Mouse (Mus musculus) midbrain, embryonic 14.5 days (tissue): ENCODE results near the gene Nrxn1. TPM values are rescaled to one million over a fixed set of nuclear protein-coding genes. Genes with fewer than 3 reads are reported as not detected.

Experiments
- ATAC-seq: fragments of 200-750 bp; cut with Nextera tagmentation; 2 replicates; pipeline ENCODE4 v1.8.0; 2017; ENCODE audit warnings: moderate number of reproducible peaks, moderate library complexity; ENCODE audit not compliant: low FRiP score, low TSS enrichment
- DNase-seq: peaks from one replicate; pipeline ENCODE4 v3.0.0-alpha.2; 2015
- H3K27ac ChIP-seq: fragments of 300-500 bp; sonication (generic); replicated peaks from 2 replicates; pipeline ENCODE4 v1.5.1; 2014; ENCODE audit warnings: mild to moderate bottlenecking, low read depth, low read length, moderate library complexity
- H3K27me3 ChIP-seq: fragments of 300-500 bp; sonication (generic); 2 replicates; pipeline ENCODE4 v1.6.1; 2014; ENCODE audit warnings: low read length, control low read depth, mixed read lengths; ENCODE audit not compliant: control insufficient read depth, insufficient read depth
- H3K36me3 ChIP-seq: fragments of 300-500 bp; sonication (generic); 2 replicates; pipeline ENCODE4 v1.6.1; 2014; ENCODE audit warnings: low read length, control low read depth; ENCODE audit not compliant: control insufficient read depth, insufficient read depth
- H3K4me1 ChIP-seq: fragments of 300-500 bp; sonication (generic); 2 replicates; pipeline ENCODE4 v1.6.1; 2014; ENCODE audit warnings: mild to moderate bottlenecking, antibody characterized with exemption, low read length, control low read depth; ENCODE audit not compliant: control insufficient read depth, insufficient read depth
- H3K4me2 ChIP-seq: fragments of 300-500 bp; sonication (generic); 2 replicates; pipeline ENCODE4 v1.6.1; 2014; ENCODE audit warnings: mild to moderate bottlenecking, low read length, moderate library complexity
- H3K4me3 ChIP-seq: fragments of 300-500 bp; sonication (generic); replicated peaks from 2 replicates; pipeline ENCODE4 v1.5.1; 2014; ENCODE audit warnings: low read depth, low read length
- H3K9ac ChIP-seq: fragments of 300-500 bp; sonication (generic); replicated peaks from 2 replicates; pipeline ENCODE4 v1.6.1; 2014; ENCODE audit warnings: mild to moderate bottlenecking, low read length, moderate library complexity
- H3K9me3 ChIP-seq: fragments of 300-500 bp; sonication (generic); 2 replicates; pipeline ENCODE4 v1.6.1; 2016; ENCODE audit warnings: low read length, control low read depth, mixed read lengths; ENCODE audit not compliant: control insufficient read depth
- WGBS: fragments of 180-500 bp; shearing (Covaris S2); extraction: QIAGEN DNeasy Blood & Tissue Kit; methylation state at CpG from one replicate; pipeline ENCODE4 v1.1.7; 2014; 5-methylcytosine and 5-hydroxymethylcytosine counted together
- polyA plus RNA-seq: library from polyadenylated mRNA; unstranded; fragments of >200 nt; fragmentation: Nextera tagmentation; extraction: Ambion mirVana; gene quantifications from 2 replicates; pipeline ENCODE4 v1.2.1, GENCODE M21; 2014

The Nrxn1 gene
- polyA plus RNA-seq = 171 and 172 TPM in 2 replicates

- H3K36me3 ChIP-seq = peaks cover 12% of the 10 kb centered on the region
- WGBS = 0% methylated on average over 1 of the region's 1 CpGs
- 0 out of 2 replicates have a peak, but pooled peaks cover 2% of the 10 kb centered on the region for H3K4me1 ChIP-seq
- ATAC-seq (no peak), DNase-seq (no peak)
- peaks cover 10% of the 10 kb centered on the region for H3K9me3 ChIP-seq
- peak within 1 kb of the TSS; percentile 53 for H3K9ac ChIP-seq
- peak within 1 kb of the TSS; percentile 53 for H3K4me2 ChIP-seq
- peak within 1 kb of the TSS; percentile 49 for H3K4me3 ChIP-seq
- no peaks in the 10 kb centered on the region for H3K27me3 ChIP-seq
- H3K27ac ChIP-seq = peak within 1 kb of the TSS; percentile 88
Measured at GRCm38 (mm10) chr17:91093042-91093080, at the start of gene Nrxn1. Gene Nrxn1 (minus strand): TSS chr17:91093071.

DNA sequence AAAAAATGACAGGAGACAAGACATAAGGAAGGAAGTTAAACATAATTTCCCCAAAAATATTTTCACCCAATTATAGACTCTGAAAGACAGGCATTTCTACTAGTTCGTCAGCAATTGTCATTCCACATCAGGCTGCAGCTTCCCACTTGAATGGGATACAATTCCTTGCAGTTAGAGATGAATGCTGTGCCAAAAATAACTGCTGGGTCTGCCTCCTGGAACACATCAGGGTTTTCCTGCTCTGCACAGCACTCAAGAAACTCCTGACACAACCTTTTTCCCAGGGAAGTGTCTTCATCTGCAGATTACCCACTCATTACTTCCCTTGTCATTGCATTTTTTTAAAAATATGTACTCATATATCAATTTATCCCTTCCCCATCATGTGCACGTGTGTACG lies 44.0 kb upstream of the Nrxn1 start:
- Histone ChIP-seq H3K27me3 (no peaks in the 10 kb centered on the region), H3K9ac (no peak overlapping the region), H3K27ac (no peak overlapping the region), H3K36me3 (no peaks in the 10 kb centered on the region), H3K4me3 (no peak overlapping the region), H3K4me2 (no peak overlapping the region), H3K9me3 (no peaks in the 10 kb centered on the region), H3K4me1 (no peaks in the 10 kb centered on the region)
- WGBS = 77% methylated on average over 3 of the region's 3 CpGs
- ATAC-seq (no peak), DNase-seq (no peak)

DNA sequence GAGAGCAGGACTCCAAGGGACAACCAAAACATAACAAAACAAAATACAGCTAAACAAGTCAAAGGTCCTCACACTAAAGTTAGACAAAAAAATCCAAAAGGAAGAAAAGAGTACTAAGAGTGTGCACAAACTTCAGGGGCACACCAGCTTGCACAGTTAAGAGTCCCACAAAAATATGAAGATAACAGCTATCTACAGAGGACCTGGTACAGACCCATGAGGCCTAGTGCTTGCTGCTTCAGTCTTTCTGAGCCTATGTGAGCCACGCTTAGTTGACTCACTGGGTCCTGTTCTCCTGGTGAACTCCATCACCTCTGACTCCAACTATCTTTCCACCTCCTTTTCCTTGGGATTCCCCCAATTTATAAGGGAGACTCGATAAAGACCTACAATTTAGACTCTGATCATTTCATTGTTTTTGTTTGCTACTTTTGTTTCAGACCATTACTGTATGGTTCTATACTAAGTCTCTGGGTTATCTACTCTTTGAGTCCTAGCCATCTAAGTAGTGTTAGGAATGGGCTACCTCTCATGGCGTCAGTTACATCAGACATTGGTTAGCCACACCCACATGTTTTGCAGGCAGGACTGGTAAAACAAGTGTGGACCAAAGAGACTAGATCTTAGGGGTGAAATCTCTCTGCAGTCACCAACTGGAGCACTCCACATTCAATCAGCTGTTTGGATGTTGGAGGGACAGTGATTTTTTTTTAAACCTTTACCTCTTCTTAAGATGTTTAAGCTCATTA lies 20.2 kb upstream of the Nrxn1 start:
- no peak overlapping the region for H3K27ac ChIP-seq
- ATAC-seq (no peak), DNase-seq (no peak)
- H3K27me3 ChIP-seq = no peaks in the 10 kb centered on the region
- no peak overlapping the region for H3K4me3 ChIP-seq
- 87% methylated on average over 3 of the region's 3 CpGs for WGBS
- no peak overlapping the region for H3K9ac ChIP-seq
- H3K9me3 ChIP-seq = no peaks in the 10 kb centered on the region
- H3K36me3 ChIP-seq = no peaks in the 10 kb centered on the region
- no peak overlapping the region for H3K4me2 ChIP-seq
- no peaks in the 10 kb centered on the region for H3K4me1 ChIP-seq

- WGBS = 97% methylated on average over 1 of the region's 1 CpGs
- no peaks in the 10 kb centered on the region for H3K4me1 ChIP-seq
Measured at GRCm38 (mm10) chr17:91112085-91112484, 19.2 kb upstream of the Nrxn1 start.

DNA sequence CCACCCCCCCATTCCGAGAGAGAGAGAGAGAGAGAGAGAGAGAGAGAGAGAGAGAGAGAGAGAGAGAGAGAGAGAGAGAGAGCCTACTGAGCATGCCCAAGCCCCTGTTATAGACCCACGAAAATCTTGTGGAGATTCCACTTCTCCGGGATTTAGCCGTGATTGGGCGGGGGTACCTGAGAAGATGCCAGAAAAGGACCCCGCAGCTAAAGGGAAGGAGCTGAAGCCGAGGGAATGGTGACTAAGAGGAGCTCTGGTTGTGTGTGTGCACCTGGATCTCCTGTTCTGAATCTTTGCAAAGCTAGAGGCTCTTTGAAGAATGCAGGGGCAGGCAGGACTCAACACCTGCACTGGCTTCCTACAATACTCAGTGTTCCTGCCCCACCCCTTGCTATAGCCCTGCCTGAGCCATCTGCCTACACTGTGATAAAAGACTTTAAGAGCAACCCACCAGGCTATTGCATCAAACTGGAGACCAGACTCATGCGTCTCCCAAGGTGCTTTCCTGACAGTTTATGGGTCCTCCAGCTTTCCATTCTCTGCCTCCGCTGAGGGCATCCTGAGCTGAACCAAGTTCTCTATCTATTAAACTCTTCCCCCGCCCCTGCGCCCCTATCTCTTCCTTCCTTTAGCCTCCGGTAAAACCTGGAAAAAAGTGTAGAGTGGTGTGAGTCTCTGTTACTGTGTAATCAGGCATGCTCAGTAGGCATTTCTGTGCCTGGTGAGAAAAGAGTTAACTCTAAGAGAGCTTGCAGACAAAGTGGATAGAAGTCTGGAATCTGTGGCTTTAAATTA lies 407 bp upstream of the Nrxn1 start:
- Histone ChIP-seq H3K9me3 (peaks cover 6% of the 10 kb centered on the region), H3K4me2 (peak overlapping the region; percentile 53), H3K9ac (peak overlapping the region; percentile 53), H3K36me3 (peaks cover 8% of the 10 kb centered on the region), H3K4me3 (peak overlapping the region; percentile 49), H3K27me3 (no peaks in the 10 kb centered on the region), H3K4me1 (0 out of 2 replicates have a peak, but pooled peaks cover 2% of the 10 kb centered on the region), H3K27ac (peak overlapping the region; percentile 88)
- ATAC-seq (peak; percentile 70), DNase-seq (peak; percentile 83)
- WGBS = 26% methylated on average over 12 of the region's 12 CpGs

More at GRCm38 (mm10) chr17:91112085-91112484, 19.2 kb upstream of the Nrxn1 start:
- Histone ChIP-seq H3K36me3 (no peaks in the 10 kb centered on the region), H3K27ac (no peak overlapping the region), H3K27me3 (no peaks in the 10 kb centered on the region), H3K4me3 (no peak overlapping the region), H3K9me3 (no peaks in the 10 kb centered on the region), H3K4me2 (no peak overlapping the region), H3K9ac (no peak overlapping the region)
- ATAC-seq (no peak), DNase-seq (no peak)

- Histone ChIP-seq H3K36me3 (peaks cover 16% of the 10 kb centered on the region), H3K9ac (peak overlapping the region; percentile 53), H3K27ac (peak overlapping the region; percentile 88), H3K9me3 (peaks cover 12% of the 10 kb centered on the region), H3K4me1 (0 out of 2 replicates have a peak, but pooled peaks cover 2% of the 10 kb centered on the region), H3K4me3 (peak overlapping the region; percentile 49), H3K4me2 (peak overlapping the region; percentile 53), H3K27me3 (no peaks in the 10 kb centered on the region)
- DNase-seq = peak; percentile 88
- WGBS = 2% methylated on average over 21 of the region's 21 CpGs
- peak; percentile 91 for ATAC-seq
Measured at GRCm38 (mm10) chr17:91092421-91093041, 340 bp downstream of the Nrxn1 start.

DNA sequence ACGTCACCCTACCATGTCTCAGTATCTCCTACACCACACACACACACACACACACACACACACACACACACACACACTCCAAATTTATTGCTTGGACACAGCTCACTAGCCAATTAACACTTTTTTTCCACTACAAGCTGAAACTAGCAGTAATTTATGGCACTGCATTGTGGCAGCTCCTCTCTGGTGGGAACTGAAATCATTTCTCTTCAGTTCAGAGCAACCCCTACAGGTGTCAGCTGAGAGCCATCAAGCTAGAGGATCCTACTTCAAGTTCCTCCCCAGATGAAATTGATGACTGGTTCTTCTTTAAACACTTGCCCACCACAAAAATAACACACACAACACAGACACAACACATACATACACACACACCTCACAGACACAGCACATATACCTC lies 2.2 kb downstream of the Nrxn1 start:
- ATAC-seq (no peak), DNase-seq (peak; percentile 66)
- peaks cover 12% of the 10 kb centered on the region for H3K9me3 ChIP-seq
- 88% methylated on average over 1 of the region's 1 CpGs for WGBS
- peak overlapping the region; percentile 49 for H3K4me3 ChIP-seq
- H3K36me3 ChIP-seq = peaks cover 19% of the 10 kb centered on the region
- H3K4me2 ChIP-seq = peak overlapping the region; percentile 53
- peak overlapping the region; percentile 48 for H3K9ac ChIP-seq
- no peaks in the 10 kb centered on the region for H3K27me3 ChIP-seq
- 0 out of 2 replicates have a peak, but pooled peaks cover 4% of the 10 kb centered on the region for H3K4me1 ChIP-seq
- no peak overlapping the region for H3K27ac ChIP-seq

- WGBS = 88% methylated on average over 11 of the region's 11 CpGs
- H3K27ac ChIP-seq = no peak overlapping the region
- H3K4me1 ChIP-seq = 0 out of 2 replicates have a peak, but pooled peaks cover 7% of the 10 kb centered on the region
- no peaks in the 10 kb centered on the region for H3K27me3 ChIP-seq
- H3K36me3 ChIP-seq = peaks cover 19% of the 10 kb centered on the region
- peaks cover 12% of the 10 kb centered on the region for H3K9me3 ChIP-seq
- H3K4me3 ChIP-seq = no peak overlapping the region
- H3K4me2 ChIP-seq = no peak overlapping the region
- ATAC-seq = no peak
- no peak overlapping the region for H3K9ac ChIP-seq
- DNase-seq = no peak
Measured at GRCm38 (mm10) chr17:91088991-91089390, 3.9 kb downstream of the Nrxn1 start.
